Mouse (Mus musculus) liver, postnatal 0 days (tissue): Measurements from ENCODE around the gene Cdk1. TPM values are rescaled to one million over a fixed set of nuclear protein-coding genes. Genes with fewer than 3 reads are reported as not detected.
A peak's percentile ranks its signal among the peaks of the same experiment; 100 is the strongest.

Experiments
- ATAC-seq: fragments of 200-750 bp; cut with Nextera tagmentation; 2 replicates; pipeline ENCODE4 v1.8.0; 2017; ENCODE audit warnings: mild to moderate bottlenecking, moderate library complexity
- DNase-seq: peaks from one replicate; pipeline ENCODE4 v3.0.0-alpha.2; 2016
- H3K27ac ChIP-seq: fragments of 300-500 bp; sonication (generic); 2 replicates; pipeline ENCODE4 v1.5.1; 2014; ENCODE audit warnings: antibody characterized with exemption, moderate library complexity, mild to moderate bottlenecking, low read depth
- H3K27me3 ChIP-seq: fragments of 300-500 bp; sonication (generic); 2 replicates; pipeline ENCODE4 v1.6.1; 2014; ENCODE audit warnings: low read length, control low read depth, mixed read lengths; ENCODE audit not compliant: insufficient read depth
- H3K36me3 ChIP-seq: fragments of 300-500 bp; sonication (generic); replicated peaks from 2 replicates; pipeline ENCODE4 v1.6.1; 2014; ENCODE audit warnings: mild to moderate bottlenecking, control low read depth, low read length, moderate library complexity, mixed read lengths; ENCODE audit not compliant: insufficient read depth
- H3K4me1 ChIP-seq: fragments of 300-500 bp; sonication (generic); 2 replicates; pipeline ENCODE4 v1.6.1; 2014; ENCODE audit warnings: antibody characterized with exemption, mild to moderate bottlenecking, control low read depth; ENCODE audit not compliant: insufficient read depth
- H3K4me2 ChIP-seq: fragments of 300-500 bp; sonication (generic); 2 replicates; pipeline ENCODE4 v1.6.1; 2014; ENCODE audit warnings: low read depth, mild to moderate bottlenecking, low read length, moderate library complexity, mixed read lengths
- H3K4me3 ChIP-seq: fragments of 300-500 bp; sonication (generic); 2 replicates; pipeline ENCODE4 v1.5.1; 2014; ENCODE audit warnings: low read depth, low read length
- H3K9ac ChIP-seq: fragments of 300-500 bp; sonication (generic); replicated peaks from 2 replicates; pipeline ENCODE4 v1.6.1; 2014; ENCODE audit warnings: mild to moderate bottlenecking, moderate library complexity
- H3K9me3 ChIP-seq: fragments of 300-500 bp; sonication (generic); 2 replicates; pipeline ENCODE4 v1.6.1; 2016; ENCODE audit warnings: mild to moderate bottlenecking, control low read depth, low read length, mixed read lengths
- CTCF ChIP-seq: sonication (generic); IDR thresholded peaks from 2 replicates; pipeline ENCODE4 v1.5.1; 2016; ENCODE audit warnings: antibody characterized with exemption, low read depth
- EP300 ChIP-seq: IDR thresholded peaks from 2 replicates; pipeline ENCODE4 v1.6.1; 2016; ENCODE audit warnings: antibody characterized with exemption, low read depth, mild to moderate bottlenecking
- WGBS: fragments of 180-500 bp; shearing (Covaris S2); extraction: QIAGEN DNeasy Blood & Tissue Kit; methylation state at CpG from one replicate; pipeline ENCODE4 v1.1.7; 2014; ENCODE audit not compliant: insufficient replicate concordance; 5-methylcytosine and 5-hydroxymethylcytosine counted together
- polyA plus RNA-seq: library from polyadenylated mRNA; unstranded; fragments of >200 nt; fragmentation: Nextera tagmentation; extraction: Ambion mirVana; gene quantifications from 2 replicates; pipeline ENCODE4 v1.2.1, GENCODE M21; 2015

Gene Cdk1
- polyA plus RNA-seq, 1 experiment from 2014 or later = 171 TPM

GRCm38 (mm10) chr10:69328029-69328655, 24.6 kb downstream of the Cdk1 start:
- DNase-seq (no peak), ATAC-seq (no peak)
- no peak overlapping the region for H3K27ac ChIP-seq
- no peaks in the 10 kb centered on the region for H3K27me3 ChIP-seq
- H3K4me2 ChIP-seq = no peak overlapping the region
- no peaks in the 10 kb centered on the region for H3K4me1 ChIP-seq
- H3K9me3 ChIP-seq = no peaks in the 10 kb centered on the region
- TF ChIP-seq EP300 = no peak
- no peak for TF ChIP-seq CTCF
- WGBS = 85% methylated on average over 12 of the region's 12 CpGs
- H3K9ac ChIP-seq = no peak overlapping the region
- H3K36me3 ChIP-seq = no peaks in the 10 kb centered on the region
- no peak overlapping the region for H3K4me3 ChIP-seq

- no peaks in the 10 kb centered on the region for H3K27me3 ChIP-seq
- ATAC-seq (no peak), DNase-seq (no peak)
- H3K4me3 ChIP-seq = no peak overlapping the region
- H3K4me2 ChIP-seq = no peak overlapping the region
- no peak for TF ChIP-seq CTCF
- TF ChIP-seq EP300 = no peak
- WGBS = 79% methylated on average over 8 of the region's 8 CpGs
- H3K9ac ChIP-seq = no peak overlapping the region
- no peak overlapping the region for H3K27ac ChIP-seq
- H3K4me1 ChIP-seq = no peaks in the 10 kb centered on the region
- no peaks in the 10 kb centered on the region for H3K36me3 ChIP-seq
- H3K9me3 ChIP-seq = no peaks in the 10 kb centered on the region
Measured at GRCm38 (mm10) chr10:69327362-69327761, 25.4 kb downstream of the Cdk1 start.

- Histone ChIP-seq H3K27ac (no peak overlapping the region), H3K4me2 (no peak overlapping the region), H3K9me3 (no peaks in the 10 kb centered on the region), H3K36me3 (no peaks in the 10 kb centered on the region), H3K27me3 (no peaks in the 10 kb centered on the region), H3K4me1 (no peaks in the 10 kb centered on the region), H3K4me3 (no peak overlapping the region), H3K9ac (no peak overlapping the region)
- TF ChIP-seq CTCF (no peak), EP300 (no peak)
- 83% methylated on average over 3 of the region's 3 CpGs for WGBS
- ATAC-seq = no peak
- no peak for DNase-seq
Measured at GRCm38 (mm10) chr10:69326433-69326832, 26.3 kb downstream of the Cdk1 start.

GRCm38 (mm10) chr10:69324816-69325215, 27.9 kb downstream of the Cdk1 start:
- no peak for DNase-seq
- no peaks in the 10 kb centered on the region for H3K27me3 ChIP-seq
- no peak for TF ChIP-seq CTCF
- TF ChIP-seq EP300 = no peak
- H3K36me3 ChIP-seq = no peaks in the 10 kb centered on the region
- no peak overlapping the region for H3K9ac ChIP-seq
- no peak overlapping the region for H3K27ac ChIP-seq
- WGBS = 85% methylated on average over 7 of the region's 7 CpGs
- no peak overlapping the region for H3K4me3 ChIP-seq
- ATAC-seq = no peak
- peaks cover 4% of the 10 kb centered on the region; the same call in 1 of the 2 replicates for H3K4me1 ChIP-seq
- no peaks in the 10 kb centered on the region for H3K9me3 ChIP-seq
- H3K4me2 ChIP-seq = no peak overlapping the region

- no peaks in the 10 kb centered on the region for H3K27me3 ChIP-seq
- no peaks in the 10 kb centered on the region for H3K9me3 ChIP-seq
- H3K36me3 ChIP-seq = no peaks in the 10 kb centered on the region
- no peak overlapping the region for H3K4me2 ChIP-seq
- TF ChIP-seq CTCF = no peak
- TF ChIP-seq EP300 = no peak
- no peak overlapping the region for H3K4me3 ChIP-seq
- H3K4me1 ChIP-seq = peaks cover 4% of the 10 kb centered on the region; the same call in 1 of the 2 replicates
- ATAC-seq (no peak), DNase-seq (no peak)
- WGBS = 73% methylated on average over 13 of the region's 13 CpGs
- no peak overlapping the region for H3K27ac ChIP-seq
- no peak overlapping the region for H3K9ac ChIP-seq
Measured at GRCm38 (mm10) chr10:69323986-69324385, 28.8 kb downstream of the Cdk1 start.

GRCm38 (mm10) chr10:69321519-69322035, 31.2 kb downstream of the Cdk1 start:
- Histone ChIP-seq H3K9me3 (no peaks in the 10 kb centered on the region), H3K36me3 (no peaks in the 10 kb centered on the region), H3K4me1 (peaks cover 4% of the 10 kb centered on the region; the same call in 1 of the 2 replicates), H3K27ac (peak overlapping the region; percentile 13), H3K4me2 (peak overlapping the region; percentile 62), H3K9ac (no peak overlapping the region), H3K27me3 (no peaks in the 10 kb centered on the region), H3K4me3 (peak overlapping the region; percentile 28)
- ATAC-seq (peak; percentile 86), DNase-seq (no peak)
- WGBS = 43% methylated on average over 15 of the region's 15 CpGs
- TF ChIP-seq CTCF (no peak), EP300 (no peak)
